Mouse (Mus musculus) neural tube, embryonic 12.5 days (tissue): ENCODE data around the gene Actg1. TPM values are rescaled to one million over a fixed set of nuclear protein-coding genes. Genes with fewer than 3 reads are reported as not detected.
A peak's percentile ranks its signal among the peaks of the same experiment; 100 is the strongest.

Experiments
- ATAC-seq: fragments of 200-750 bp; cut with Nextera tagmentation; 2 replicates; pipeline ENCODE4 v1.8.0; 2017; ENCODE audit warnings: low read depth, mild to moderate bottlenecking, moderate TSS enrichment, moderate library complexity; ENCODE audit not compliant: low FRiP score
- H3K27ac ChIP-seq: fragments of 300-500 bp; sonication (generic); 2 replicates; pipeline ENCODE4 v1.5.1; 2016
- H3K27me3 ChIP-seq: fragments of 300-500 bp; sonication (generic); replicated peaks from 2 replicates; pipeline ENCODE4 v1.6.1; 2016; ENCODE audit warnings: mild to moderate bottlenecking
- H3K36me3 ChIP-seq: fragments of 300-500 bp; sonication (generic); 2 replicates; pipeline ENCODE4 v1.6.1; 2016; ENCODE audit warnings: mild to moderate bottlenecking
- H3K4me1 ChIP-seq: fragments of 300-500 bp; sonication (generic); 2 replicates; pipeline ENCODE4 v1.6.1; 2016
- H3K4me2 ChIP-seq: fragments of 300-500 bp; sonication (generic); replicated peaks from 2 replicates; pipeline ENCODE4 v1.6.1; 2016; ENCODE audit warnings: mild to moderate bottlenecking
- H3K4me3 ChIP-seq: fragments of 300-500 bp; sonication (generic); 2 replicates; pipeline ENCODE4 v1.5.1; 2016
- H3K9ac ChIP-seq: fragments of 300-500 bp; sonication (generic); 2 replicates; pipeline ENCODE4 v1.6.1; 2016; ENCODE audit warnings: mild to moderate bottlenecking
- H3K9me3 ChIP-seq: fragments of 300-500 bp; sonication (generic); 2 replicates; pipeline ENCODE4 v1.6.1; 2016; ENCODE audit warnings: mild to moderate bottlenecking
- whole genome bisulfite sequencing: fragments of 180-500 bp; shearing (Covaris S2); methylation state at CpG from one replicate; pipeline ENCODE4 v1.1.7; 2016; 5-methylcytosine and 5-hydroxymethylcytosine counted together
- polyA plus RNA-seq: library from polyadenylated mRNA; unstranded; fragments of >200 nt; fragmentation: Nextera tagmentation; extraction: Ambion mirVana; gene quantifications from 2 replicates; pipeline ENCODE4 v1.2.1, GENCODE M21; 2016

Actg1 gene
- polyA plus RNA-seq: 3,655 and 3,681 TPM in 2 replicates

DNA sequence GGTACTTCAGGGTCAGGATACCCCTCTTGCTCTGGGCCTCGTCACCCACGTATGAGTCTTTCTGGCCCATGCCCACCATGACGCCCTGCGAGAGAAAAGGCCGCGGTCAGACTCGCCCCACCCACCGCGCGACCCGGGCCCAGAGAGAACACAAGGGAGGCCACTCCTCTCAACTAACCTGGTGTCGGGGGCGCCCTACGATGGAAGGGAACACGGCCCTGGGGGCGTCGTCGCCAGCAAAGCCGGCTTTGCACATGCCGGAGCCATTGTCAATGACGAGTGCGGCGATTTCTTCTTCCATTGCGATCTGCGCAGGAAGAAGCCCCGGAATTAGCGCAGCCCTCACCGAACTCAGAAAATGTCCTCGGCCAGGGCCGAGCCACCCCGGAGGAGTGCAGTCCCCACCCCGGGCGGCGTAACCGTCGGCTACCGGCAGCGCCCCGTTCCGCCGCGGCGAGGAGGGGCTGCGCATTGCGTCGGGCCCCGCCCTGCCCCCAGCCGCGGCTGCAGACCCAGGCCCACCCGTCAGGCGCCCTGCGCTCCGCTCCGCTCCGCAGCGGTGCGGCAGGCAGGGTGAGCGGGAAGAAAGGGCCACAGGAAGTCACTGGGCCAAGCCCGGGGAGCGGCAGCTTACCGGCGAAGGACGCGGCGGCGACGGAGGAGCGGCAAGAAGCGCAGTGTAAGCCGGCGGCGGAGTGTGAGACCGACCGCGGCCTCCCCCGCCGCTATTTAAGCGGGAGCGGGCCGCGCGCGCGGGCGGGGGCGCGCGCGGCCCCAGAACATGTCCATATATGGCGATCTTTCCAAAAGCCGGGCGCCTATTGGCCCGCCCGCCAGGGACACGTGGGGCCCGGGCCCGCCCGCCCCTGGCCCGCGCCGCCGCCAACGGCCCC is at the start of gene Actg1:
TSS of gene Actg1 (minus strand) at position 752 of the 893 bp plus-strand sequence.
- Histone ChIP-seq H3K4me2 (peak within 1 kb of the TSS; percentile 92), H3K27ac (peak within 1 kb of the TSS; percentile 99), H3K9me3 (no peaks in the 10 kb centered on the region), H3K4me1 (peaks cover 42% of the 10 kb centered on the region), H3K4me3 (peak within 1 kb of the TSS; percentile 100), H3K27me3 (no peaks in the 10 kb centered on the region), H3K36me3 (peaks cover 17% of the 10 kb centered on the region), H3K9ac (peak within 1 kb of the TSS; percentile 100)
- 2% methylated on average over 103 of the region's 103 CpGs for WGBS
- ATAC-seq: peak; percentile 73

DNA sequence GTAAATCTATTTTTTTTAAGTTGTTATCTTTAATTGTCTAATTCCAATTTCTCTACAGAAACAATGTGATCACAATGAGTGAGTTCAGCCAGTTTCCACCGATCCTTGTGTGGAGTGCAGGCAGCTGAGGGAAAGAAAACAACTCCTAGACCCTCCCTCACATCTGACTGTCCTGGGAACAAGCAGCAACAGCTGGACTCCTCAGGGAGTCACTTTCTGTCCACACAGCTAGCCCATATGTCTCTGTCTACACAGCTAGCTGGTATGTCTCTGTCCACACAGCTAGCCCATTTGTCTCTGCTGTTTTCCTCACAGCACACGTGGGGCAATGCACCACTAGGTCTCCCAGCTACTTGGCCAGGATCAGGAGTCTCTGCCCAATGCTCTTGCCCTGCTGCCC is 49.3 kb upstream of the Actg1 start:
- 69% methylated on average over 2 of the region's 2 CpGs for WGBS
- Histone ChIP-seq H3K27ac (no peak overlapping the region), H3K4me3 (no peak overlapping the region), H3K4me1 (no peaks in the 10 kb centered on the region), H3K9me3 (no peaks in the 10 kb centered on the region), H3K4me2 (no peak overlapping the region), H3K9ac (no peak overlapping the region), H3K36me3 (peaks cover 84% of the 10 kb centered on the region), H3K27me3 (no peaks in the 10 kb centered on the region)
- ATAC-seq: no peak

GRCm38 (mm10) chr11:120395661-120396060 is 47.3 kb upstream of the Actg1 start:
- Histone ChIP-seq H3K9me3 (no peaks in the 10 kb centered on the region), H3K9ac (no peak overlapping the region), H3K27me3 (no peaks in the 10 kb centered on the region), H3K4me3 (no peak overlapping the region), H3K4me2 (no peak overlapping the region), H3K4me1 (no peaks in the 10 kb centered on the region), H3K27ac (no peak overlapping the region), H3K36me3 (peaks cover 71% of the 10 kb centered on the region)
- no peak for ATAC-seq
- 85% methylated on average over 4 of the region's 4 CpGs for WGBS

- H3K36me3 ChIP-seq: peaks cover 64% of the 10 kb centered on the region
- no peaks in the 10 kb centered on the region for H3K9me3 ChIP-seq
- H3K4me2 ChIP-seq: no peak overlapping the region
- WGBS: 94% methylated on average over 9 of the region's 9 CpGs
- H3K9ac ChIP-seq: no peak overlapping the region
- no peak overlapping the region for H3K4me3 ChIP-seq
- no peaks in the 10 kb centered on the region for H3K27me3 ChIP-seq
- no peak for ATAC-seq
- no peak overlapping the region for H3K27ac ChIP-seq
- no peaks in the 10 kb centered on the region for H3K4me1 ChIP-seq
These were observed 40.2 kb upstream of the Actg1 start for GRCm38 (mm10) chr11:120388580-120388979.

DNA sequence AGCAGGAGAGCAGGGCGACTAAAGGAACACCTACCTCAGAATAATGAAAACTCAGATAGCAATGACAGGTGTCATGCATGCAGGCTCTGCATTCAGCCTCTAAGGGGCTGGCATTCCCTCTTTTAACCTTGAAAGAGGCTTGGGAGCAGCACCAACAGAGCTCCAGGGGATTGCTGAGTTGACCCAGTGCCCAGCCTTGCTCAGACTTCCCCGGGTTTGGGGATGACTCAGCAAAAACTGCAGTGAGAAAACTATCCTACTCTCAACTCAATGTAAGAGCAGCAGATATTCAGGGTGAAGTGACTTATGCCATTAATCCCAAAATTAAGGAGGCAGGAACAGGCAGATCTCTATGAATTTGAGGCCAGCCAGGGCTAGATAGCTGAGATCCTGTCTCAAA is 38.8 kb upstream of the Actg1 start:
- no peaks in the 10 kb centered on the region for H3K4me1 ChIP-seq
- H3K4me2 ChIP-seq: no peak overlapping the region
- no peaks in the 10 kb centered on the region for H3K27me3 ChIP-seq
- 81% methylated on average over 2 of the region's 2 CpGs for WGBS
- no peak overlapping the region for H3K9ac ChIP-seq
- no peak for ATAC-seq
- no peak overlapping the region for H3K4me3 ChIP-seq
- H3K36me3 ChIP-seq: peaks cover 65% of the 10 kb centered on the region
- no peaks in the 10 kb centered on the region for H3K9me3 ChIP-seq
- H3K27ac ChIP-seq: no peak overlapping the region

- 95% methylated on average over 6 of the region's 6 CpGs for WGBS
- no peaks in the 10 kb centered on the region for H3K9me3 ChIP-seq
- no peaks in the 10 kb centered on the region for H3K4me1 ChIP-seq
- H3K27me3 ChIP-seq: no peaks in the 10 kb centered on the region
- H3K4me2 ChIP-seq: no peak overlapping the region
- H3K9ac ChIP-seq: no peak overlapping the region
- H3K36me3 ChIP-seq: peaks cover 69% of the 10 kb centered on the region
- no peak for ATAC-seq
- H3K4me3 ChIP-seq: no peak overlapping the region
- H3K27ac ChIP-seq: no peak overlapping the region
These were observed 38.3 kb upstream of the Actg1 start for GRCm38 (mm10) chr11:120386632-120387031.

GRCm38 (mm10) chr11:120382509-120382908 is 34.2 kb upstream of the Actg1 start:
- ATAC-seq: no peak
- Histone ChIP-seq H3K4me1 (peaks cover 15% of the 10 kb centered on the region), H3K36me3 (peaks cover 70% of the 10 kb centered on the region), H3K9me3 (no peaks in the 10 kb centered on the region), H3K4me3 (no peak overlapping the region), H3K27me3 (no peaks in the 10 kb centered on the region), H3K9ac (no peak overlapping the region), H3K27ac (no peak overlapping the region), H3K4me2 (no peak overlapping the region)
- WGBS: 98% methylated on average over 9 of the region's 9 CpGs

DNA sequence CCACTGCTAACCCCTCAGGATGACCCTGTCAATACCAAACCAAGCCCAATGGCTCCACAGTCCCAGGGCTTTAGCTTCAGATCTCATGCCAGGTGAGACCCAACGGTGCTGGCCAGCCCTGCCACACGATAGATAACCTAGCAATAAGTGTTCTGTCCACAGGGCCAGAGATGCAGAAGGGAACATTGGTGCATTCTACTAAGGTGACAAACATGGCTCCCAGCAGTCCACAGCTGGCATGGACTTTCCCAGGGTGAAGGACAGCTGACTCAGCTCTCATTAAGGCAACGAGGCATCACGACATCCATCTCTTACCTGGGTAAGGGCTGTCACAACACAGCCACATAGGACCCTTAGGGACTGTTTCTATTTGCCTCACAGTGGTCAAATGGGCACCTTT is 32.8 kb upstream of the Actg1 start:
- H3K27ac ChIP-seq: no peak overlapping the region
- peaks cover 68% of the 10 kb centered on the region for H3K36me3 ChIP-seq
- no peak overlapping the region for H3K4me2 ChIP-seq
- H3K4me3 ChIP-seq: no peak overlapping the region
- H3K9me3 ChIP-seq: no peaks in the 10 kb centered on the region
- no peak for ATAC-seq
- 93% methylated on average over 4 of the region's 4 CpGs for WGBS
- H3K9ac ChIP-seq: no peak overlapping the region
- H3K4me1 ChIP-seq: peaks cover 22% of the 10 kb centered on the region
- no peaks in the 10 kb centered on the region for H3K27me3 ChIP-seq

DNA sequence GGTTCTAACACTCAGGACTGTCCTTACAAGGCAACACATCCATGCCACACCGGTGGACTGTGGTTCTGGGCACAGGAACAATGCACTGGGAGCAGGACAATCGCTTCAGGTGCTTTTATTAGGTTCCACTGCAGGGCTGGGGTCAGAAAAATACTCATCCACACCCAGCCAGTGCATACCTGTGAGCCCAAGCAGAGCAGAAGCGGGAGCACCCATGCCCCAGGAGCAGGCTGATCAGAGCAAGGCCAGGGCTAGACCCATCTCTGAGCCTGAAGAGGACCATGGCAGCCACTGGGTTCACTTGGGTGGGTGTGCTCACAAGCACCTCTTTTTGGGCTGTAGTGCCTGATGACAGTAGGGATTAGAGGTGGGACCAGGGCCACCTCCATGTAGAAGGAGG is 31.9 kb upstream of the Actg1 start:
- Histone ChIP-seq H3K36me3 (peaks cover 68% of the 10 kb centered on the region), H3K9ac (no peak overlapping the region), H3K4me2 (no peak overlapping the region), H3K27ac (no peak overlapping the region), H3K4me3 (no peak overlapping the region), H3K9me3 (no peaks in the 10 kb centered on the region), H3K4me1 (peaks cover 22% of the 10 kb centered on the region), H3K27me3 (no peaks in the 10 kb centered on the region)
- ATAC-seq: no peak
- WGBS: 91% methylated on average over 3 of the region's 3 CpGs

DNA sequence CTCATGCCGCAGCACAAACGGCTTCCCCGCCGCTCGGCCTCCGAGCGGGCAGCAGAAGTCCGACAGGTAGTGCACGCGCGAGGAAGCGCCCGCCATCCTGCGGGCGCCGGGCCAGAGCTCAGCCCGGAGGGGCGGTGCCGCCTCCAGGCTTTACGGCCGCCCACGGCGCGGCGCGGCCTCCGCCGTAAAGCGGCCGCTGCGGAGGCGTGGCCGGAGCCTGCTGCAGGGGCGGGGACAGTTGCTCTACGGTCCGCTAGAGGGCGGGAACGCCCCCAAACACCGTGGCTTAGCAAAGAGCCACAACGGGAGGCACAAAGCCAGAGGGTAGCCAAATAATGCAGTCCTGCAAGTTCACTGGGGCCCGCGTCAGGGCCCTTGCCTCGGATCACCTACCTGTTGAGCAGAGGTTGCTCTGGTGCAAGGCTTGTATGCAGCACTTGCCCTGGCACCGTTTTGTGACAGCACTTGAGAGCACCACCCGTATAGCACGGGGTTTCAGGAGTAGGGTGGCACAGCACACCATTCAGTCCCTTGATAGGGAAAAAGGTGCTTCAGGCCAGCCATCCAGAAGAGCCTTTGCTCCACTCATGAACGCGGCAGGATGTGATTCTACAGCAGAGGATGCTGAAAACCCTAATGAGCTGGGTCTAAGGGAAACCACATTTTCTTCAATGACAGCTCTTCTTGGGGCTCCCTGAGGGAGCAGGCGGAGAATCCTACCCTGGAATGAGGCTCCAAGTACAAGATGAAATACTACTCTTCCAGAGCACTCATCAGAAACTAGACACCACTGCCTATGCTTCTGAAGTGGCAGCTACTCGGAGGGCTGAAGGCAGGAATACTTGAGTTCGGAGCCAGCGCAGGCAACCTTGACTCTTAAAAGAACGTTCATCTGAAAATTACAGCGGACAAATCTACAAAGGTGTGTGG is 30.5 kb upstream of the Actg1 start, which contains the start of gene Faap100:
TSS of gene Faap100 (minus strand) at position 154 of the 930 bp plus-strand sequence.
- Histone ChIP-seq H3K27ac (peak within 1 kb of the TSS; percentile 15; the same call in 1 of the 2 replicates), H3K4me1 (peaks cover 22% of the 10 kb centered on the region), H3K4me2 (peak within 1 kb of the TSS; percentile 98), H3K4me3 (peak within 1 kb of the TSS; percentile 87), H3K27me3 (no peaks in the 10 kb centered on the region), H3K9ac (peak within 1 kb of the TSS; percentile 86), H3K36me3 (peaks cover 68% of the 10 kb centered on the region), H3K9me3 (no peaks in the 10 kb centered on the region)
- ATAC-seq: peak; percentile 86
- 9% methylated on average over 54 of the region's 54 CpGs for WGBS

GRCm38 (mm10) chr11:120378031-120378610 is 29.8 kb upstream of the Actg1 start:
- H3K9me3 ChIP-seq: no peaks in the 10 kb centered on the region

More at GRCm38 (mm10) chr11:120378031-120378610, 29.8 kb upstream of the Actg1 start:
- no peaks in the 10 kb centered on the region for H3K27me3 ChIP-seq
- H3K4me2 ChIP-seq: peak overlapping the region; percentile 98
- peak overlapping the region; percentile 87 for H3K4me3 ChIP-seq
- H3K36me3 ChIP-seq: peaks cover 68% of the 10 kb centered on the region
- 3% methylated on average over 40 of the region's 40 CpGs for WGBS
- ATAC-seq: peak; percentile 49
- H3K4me1 ChIP-seq: peaks cover 22% of the 10 kb centered on the region
- peak overlapping the region; percentile 86 for H3K9ac ChIP-seq
- H3K27ac ChIP-seq: peak overlapping the region; percentile 15; the same call in 1 of the 2 replicates
